Mouse (Mus musculus) CH12F3 (cell line): ENCODE results near the gene St3gal3.

Experiments used
- in situ Hi-C: fragments of 300-500 bp; cut with MboI; formaldehyde crosslinking; loops from 2 replicates; pipeline ENCODE4 v1.14.3; 2020; ENCODE audit warnings: low sequenced_read_pairs

Gene St3gal3

DNA sequence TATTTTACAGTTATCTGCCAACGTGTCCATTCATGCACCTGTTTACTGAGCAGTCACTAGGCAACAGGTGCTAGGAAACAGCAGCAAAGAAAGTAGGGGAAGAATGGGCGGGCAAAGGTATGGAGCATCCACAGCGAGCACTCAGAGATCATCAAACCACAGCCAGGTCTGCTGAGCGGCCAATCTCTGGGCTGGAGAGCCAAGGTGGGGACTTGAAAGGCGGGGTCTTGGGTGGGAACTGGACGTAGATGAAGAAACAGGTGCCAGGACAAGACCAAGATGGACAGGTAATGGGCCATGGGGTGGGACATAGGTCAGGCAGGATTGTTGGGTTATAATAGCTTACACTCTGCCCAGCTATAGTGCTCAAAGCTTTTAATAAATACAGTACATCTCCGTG, 109.3 kb downstream of the St3gal3 start:
- in situ Hi-C loops: no loop called here

DNA sequence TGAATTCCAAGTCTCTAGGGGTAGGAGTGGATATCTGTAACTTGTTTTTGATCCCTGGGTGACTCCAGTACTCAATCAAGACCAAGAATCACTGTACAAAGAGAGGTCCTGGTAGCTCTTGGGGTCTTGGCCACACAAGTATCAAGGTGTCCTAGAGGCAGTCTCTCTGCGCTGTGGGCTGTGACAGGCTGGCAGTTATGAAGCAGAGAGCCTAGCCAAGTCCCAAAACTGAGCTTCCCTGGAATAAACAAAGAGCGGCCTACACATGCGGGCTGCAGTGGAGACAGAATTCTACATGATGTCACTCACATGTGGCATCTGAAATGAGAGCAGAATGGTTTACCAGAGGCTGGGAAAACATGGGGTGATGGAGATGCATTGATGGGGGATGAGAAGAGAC, 111.9 kb downstream of the St3gal3 start:
- in situ Hi-C loops: no loop called here

DNA sequence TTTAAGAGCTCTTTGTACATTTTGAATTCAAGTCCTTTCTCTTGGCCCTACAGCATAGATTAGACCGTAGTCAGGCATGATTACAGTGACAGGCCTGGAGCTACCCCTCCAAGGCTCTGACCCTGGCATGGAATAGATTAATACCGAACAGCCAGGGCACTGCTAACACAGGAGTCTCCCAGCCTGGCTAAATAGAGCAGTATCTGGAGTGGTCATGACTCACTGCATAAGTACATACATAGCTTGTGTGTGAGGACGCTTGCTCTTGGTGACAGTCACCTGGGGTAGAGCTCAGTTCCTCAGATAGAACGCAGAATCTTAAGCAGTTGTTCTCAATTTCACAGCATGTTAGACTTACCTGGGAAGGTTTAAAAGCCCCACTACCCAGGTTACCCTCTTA, 112.3 kb downstream of the St3gal3 start:
- in situ Hi-C loops: no loop called here

DNA sequence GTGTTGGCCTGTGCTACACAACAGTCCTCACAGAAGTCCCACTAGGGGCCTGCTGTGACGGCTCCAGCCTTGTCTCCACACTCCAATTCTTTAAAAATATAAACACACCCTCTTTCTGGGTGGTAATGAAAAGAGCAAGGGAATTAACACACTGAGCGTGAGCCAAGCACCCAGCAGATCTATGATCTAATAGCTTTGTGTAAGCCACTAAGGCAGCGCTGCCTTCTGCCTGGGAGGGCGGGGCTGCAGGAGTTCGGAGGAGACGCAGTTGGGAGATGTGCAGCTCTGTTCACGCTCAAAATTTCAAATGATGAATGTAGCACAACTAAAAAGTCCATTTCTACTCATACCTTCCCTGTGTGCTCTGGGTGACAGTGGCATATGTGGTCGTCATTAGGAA, 115.1 kb downstream of the St3gal3 start:
- in situ Hi-C loops: no loop called here

DNA sequence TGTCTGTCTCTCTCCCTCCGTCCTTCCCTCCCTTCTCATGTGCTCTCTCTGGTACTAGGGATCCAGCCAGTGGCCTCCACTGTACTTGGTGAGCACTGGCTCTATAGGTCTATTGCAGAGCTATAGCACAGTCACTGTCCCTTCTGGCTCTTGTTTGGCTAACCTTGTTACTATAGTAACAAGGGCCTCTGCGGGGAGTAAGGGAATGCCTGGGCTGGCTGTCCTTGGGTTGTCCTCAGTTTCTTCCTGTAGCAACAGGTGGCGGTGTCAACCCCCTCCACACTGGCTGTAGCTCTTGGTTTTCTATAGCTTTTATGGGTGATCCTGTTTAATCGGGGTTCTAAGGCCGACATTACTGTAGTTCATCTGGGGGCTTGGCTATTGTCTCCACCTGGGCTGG, 115.5 kb downstream of the St3gal3 start:
- in situ Hi-C loops: no loop called here

DNA sequence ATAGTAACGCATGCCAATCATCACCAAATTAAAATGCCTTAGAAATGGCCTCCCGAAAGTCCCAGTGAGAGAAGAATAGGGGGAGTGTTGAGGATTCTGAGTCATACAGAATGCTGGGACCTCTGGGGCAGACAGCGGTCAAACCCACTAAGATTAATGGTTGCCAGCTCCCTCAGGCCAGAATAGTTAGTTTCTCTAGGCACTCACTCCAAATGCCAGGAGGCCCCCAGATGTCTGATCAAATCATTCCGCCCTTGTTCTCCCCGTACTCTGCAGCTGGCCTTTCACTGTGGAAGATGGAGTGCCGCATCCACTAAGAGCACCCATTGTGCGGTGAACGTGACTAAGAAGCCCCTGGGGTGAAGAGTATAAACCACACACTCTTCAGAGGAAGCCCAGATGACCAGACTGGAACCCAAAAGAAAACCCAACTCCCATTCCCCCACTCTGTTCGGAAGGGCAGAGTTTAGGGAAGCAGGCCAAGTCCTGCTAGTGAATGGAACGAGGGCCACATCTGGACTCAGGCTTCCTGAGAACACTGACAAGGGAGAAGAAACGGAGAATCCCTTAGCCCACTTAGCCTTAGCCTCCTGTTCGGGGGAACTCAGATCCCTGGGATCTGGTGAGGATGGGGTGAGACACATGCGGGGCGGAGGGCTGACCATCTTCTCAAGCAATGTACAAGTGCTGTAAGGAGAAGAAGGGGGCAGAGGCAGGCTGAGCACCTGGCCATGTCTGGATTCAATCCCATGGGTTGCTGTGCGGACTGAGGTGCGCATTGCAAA, 117.5 kb downstream of the St3gal3 start:
- in situ Hi-C loops: no loop called here

DNA sequence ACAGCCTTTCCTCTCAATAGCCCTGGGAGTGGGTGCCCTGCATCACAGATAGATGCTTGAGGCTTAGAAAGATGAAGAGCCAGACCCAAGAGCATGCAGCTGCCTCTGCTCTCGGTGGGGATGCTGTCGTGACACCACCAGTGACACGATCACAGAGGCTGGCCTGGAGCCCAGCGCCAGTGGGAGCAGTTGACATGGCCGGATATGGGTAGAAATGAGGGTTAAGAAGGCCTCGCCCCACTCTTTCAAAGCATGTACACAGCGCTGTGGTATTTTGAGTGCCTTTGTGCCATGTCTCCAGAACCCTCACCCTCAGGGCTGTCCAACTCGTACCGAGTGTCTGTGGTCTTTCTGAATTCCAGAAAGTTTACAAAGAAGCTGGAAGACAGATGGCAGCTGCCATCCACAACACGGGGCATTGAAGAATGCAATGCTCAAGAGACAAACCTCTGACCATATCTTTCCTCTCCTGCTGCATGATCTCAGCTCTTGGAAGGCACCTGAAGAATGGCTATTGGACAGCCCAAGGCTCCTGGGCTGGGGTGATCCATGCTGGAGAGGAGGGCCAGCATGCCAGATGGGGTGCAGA, 118.3 kb downstream of the St3gal3 start:
- in situ Hi-C loops: no loop called here

DNA sequence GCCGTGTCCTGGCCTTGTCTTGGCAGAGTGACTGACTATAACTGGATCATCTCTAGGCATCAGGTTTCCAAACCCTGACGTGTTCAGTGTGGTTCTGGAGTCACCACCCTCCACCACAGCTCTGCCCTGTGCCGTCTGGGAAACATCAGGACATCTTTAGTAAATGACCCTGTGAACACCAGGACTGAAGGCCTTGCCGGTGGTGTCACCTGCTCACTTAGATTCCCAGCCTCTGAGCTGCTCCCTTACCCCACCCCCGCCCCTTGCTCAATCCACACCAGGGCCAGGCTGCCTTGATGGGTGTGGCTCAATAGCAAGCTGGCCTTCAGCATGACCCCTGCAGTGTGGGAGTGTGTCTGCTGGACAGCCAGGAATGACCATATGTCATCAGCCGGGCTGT, 119.1 kb downstream of the St3gal3 start:
- in situ Hi-C loops: no loop called here

DNA sequence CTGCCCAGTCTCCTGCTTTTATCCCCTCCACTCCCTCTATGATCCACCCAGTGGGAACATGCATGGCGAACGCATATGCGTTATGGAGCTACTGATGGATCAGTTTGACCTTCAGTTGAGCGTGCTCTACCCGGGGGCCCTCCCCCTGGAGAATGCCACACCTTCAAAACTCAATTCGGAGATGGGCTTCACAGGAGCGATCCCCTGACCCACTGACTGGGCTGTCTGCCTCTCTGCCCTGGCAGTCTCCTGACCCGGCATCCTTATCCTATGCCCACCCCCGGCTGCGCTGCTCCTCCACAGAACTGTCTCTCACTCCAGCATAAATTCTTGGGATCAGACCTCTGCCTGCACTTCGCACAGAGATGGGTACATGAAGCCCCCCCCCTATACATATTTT, 119.6 kb downstream of the St3gal3 start:
- in situ Hi-C loops: no loop called here

DNA sequence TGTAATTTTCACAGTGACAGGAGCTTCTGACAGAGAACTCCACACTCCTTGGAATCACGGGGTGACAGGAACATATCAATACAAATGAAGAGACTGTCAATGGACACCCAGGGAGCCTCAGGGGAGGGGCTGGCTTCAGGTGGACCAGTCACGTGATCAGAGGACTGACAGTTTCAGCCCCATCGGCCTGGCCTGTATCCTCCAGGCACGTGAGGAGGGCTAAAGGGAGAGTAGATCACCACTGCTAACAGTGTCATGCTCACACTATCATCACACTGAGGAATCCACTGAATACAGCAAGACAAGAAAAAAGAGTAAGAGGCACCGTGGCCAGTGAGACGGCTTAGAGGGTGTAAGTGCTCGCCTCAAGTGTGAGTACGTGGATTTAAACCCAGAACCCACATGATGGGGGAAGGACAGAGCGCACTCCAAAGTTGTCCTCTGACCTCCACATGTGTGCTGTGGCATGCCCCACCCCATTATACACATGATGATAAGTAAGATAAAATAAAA, 124.0 kb downstream of the St3gal3 start:
- in situ Hi-C loops: no loop called here

DNA sequence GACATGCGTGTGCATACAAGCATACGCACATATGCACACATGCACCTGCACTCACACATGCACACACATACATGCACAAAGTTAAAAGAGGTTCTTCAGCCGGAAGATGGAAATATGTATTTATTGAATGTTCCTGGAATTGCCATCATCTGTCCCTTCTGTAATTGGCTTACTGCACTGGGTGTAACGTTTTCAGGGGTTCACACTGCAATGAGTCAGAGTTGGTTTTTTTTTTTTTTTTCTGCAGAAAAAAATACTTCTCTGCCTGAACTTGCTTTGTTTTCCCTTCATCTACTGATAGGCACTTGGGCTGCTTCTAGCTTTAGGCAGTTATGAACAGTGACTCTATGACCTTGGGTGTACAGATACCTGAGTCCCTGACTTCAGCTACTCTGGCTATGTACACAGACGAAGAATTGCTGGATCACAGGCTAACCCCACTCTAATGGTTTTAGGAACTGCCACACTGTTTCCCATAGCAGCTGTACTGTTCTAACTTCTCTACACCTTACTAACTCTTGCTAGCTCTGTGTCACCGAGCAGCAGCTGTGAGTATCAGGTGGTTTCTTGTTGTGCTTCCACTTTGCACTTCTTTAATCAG, 126.2 kb downstream of the St3gal3 start:
- in situ Hi-C loops: no loop called here

DNA sequence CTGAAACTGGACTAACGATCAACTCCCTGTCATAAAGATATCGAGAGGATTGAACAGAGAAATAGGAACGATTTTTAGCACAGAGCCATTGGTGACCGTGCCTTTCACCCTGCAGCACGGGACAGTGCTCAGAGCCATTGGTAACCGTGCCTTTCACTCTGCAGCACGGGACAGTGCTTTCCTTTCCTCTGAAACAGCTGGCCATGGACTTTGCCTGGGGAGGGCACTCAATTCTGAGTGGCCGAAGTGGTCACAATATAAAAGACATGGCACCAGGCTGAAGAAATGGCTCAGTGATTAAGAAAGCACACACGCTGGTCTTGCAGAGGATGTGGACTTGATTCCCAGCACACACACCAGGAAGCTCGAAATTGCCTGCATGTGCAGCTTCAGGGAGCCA, 133.4 kb downstream of the St3gal3 start:
- in situ Hi-C loops: no loop called here

DNA sequence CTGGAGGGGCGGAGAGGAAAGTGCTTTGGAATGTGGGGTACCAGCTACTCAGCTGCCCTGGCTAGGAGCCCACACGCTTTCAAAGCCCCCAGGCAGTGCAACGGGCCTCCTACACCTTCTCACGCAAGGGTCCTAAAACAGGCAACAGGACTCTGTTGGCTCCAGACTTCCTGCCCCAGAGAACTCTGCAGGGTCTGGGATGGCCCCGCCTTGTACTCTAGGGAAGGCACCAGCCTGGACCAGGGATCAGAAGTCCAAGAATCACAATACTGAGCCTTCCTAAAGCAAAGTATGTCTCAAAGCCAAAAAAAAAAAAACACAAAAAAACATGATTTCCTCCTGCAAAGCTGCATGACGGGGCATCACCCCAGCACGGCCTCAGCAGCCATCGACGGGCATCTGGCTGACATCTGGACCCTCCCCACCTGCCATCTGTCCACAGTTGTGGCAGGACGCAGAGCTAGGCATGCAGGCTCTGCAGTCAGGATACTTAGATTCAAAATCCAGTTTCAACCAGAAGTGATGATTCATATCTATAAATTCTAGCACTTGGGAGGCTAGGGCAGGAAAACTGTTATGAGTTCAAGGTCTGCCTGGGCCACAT, 134.0 kb downstream of the St3gal3 start:
- in situ Hi-C loops: no loop called here

DNA sequence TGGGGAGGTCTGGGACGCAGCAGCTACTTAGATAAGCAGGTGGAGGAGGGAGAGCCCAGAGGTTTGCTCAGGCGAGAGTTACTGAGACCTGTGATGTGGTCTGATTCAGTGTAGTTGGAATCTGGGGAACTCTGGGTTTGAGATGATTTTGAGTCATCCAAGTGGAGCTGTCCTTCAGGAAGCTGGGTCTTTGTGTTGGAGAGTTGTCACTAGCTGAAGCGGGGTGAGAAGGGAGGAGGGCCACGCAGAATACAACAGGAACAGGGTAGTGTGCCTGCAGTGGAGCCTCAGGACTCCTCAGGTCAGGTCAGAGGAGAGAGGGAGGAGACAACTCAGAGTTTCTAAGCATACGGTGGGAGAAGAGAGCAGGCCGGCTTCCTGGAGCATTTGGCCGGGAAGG, 134.8 kb downstream of the St3gal3 start:
- in situ Hi-C loops: no loop called here

DNA sequence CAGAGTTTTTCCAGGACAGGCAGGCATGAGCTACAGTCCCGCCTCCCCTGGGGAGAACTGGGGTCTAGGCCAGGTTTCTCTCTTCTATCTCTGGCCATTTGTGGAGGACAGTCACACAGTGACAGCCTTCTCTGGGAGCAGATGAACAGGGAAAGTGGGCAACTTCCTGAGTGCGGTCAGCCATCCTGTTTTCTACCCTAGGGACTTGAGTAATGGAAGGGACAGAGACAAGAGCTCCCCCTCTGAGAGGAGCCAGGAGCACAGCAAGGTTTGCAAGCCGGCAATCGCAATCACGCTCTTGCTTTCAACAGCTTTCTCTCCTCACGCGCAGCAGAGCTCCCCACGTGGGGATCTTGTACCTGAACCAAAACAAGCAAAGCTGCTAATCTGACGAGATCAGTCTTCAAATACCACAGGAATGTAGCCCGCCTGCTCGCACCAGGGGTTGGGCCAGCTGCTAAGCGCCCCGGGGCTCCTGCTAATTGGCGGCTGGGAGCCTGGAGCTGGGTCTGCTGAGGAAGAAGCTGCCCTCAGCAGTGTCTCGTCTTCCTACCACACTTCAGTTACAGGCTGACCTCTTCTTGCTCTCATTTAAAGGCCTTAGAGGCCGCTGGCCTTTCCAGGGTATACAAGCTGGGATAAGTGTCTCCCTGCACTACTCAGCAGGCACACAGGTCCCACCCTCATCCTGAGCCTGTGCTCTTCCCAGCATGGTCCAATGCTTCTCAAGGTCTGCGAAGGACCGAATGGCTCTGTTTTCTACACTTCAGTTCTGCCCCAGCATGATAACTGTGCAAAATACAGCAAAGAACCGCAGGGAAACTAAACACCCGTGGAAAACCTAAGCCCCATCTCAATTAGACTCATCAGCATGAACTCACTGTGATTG, 137.1 kb downstream of the St3gal3 start:
- in situ Hi-C loops: no loop called here

DNA sequence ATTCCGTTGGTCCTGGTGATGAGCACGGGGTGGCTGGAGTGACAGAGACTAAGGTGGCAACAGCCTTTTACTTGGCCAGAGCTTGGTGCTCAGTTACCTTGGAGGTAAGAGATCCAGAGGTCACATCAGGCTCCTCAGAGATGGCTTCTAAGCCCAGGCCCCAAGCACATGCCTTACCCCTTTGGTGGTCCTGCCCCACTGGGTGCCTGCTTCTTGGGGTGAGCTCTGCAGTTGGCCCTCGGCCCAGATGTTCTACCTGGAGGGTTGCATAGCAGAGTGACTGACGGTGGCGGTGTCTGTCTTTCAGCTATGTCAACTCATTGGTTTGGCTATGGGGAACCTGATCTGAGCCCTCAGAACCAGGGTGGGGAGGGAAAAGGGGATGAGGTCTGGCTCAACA, 138.0 kb downstream of the St3gal3 start:
- in situ Hi-C loops: no loop called here

DNA sequence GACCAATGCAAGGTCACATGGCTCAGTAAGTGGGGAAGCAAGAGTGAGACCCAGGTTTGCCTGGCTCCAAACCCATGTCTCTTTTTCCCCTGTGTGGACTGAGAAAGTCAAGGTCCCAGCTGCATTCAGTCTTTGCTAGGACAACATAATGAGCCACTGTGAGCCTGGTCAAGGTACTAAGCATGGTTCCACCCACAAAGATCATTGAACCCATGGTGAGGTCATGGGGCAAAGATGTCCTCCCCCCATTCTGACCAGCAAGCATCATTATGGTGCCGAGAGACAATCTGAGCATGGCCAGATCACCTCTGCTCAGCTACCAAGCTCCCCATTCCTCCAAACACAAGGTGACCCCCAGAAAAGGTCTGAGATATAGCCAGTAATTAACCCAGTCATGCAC, 139.3 kb downstream of the St3gal3 start:
- in situ Hi-C loops: no loop called here

DNA sequence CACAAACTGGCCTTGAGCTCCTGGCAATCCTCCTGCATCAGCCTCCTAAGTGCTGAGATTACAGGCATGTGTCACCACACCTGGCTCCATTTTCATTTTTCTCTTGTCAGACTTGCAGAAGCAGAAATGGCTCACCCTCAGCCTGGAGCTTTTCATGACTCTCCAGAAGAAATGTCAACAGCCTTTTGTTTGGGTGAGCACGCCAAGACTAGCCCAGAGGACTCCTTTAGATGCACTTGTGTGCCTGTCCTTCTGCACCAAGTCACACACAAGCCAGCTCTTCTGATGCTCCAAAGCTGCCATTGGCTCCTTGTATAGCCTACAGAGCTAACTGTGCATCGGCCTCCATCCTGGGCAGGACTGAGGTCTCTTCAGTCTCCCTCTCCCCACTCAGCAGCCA, 141.3 kb downstream of the St3gal3 start:
- in situ Hi-C loops: no loop called here

DNA sequence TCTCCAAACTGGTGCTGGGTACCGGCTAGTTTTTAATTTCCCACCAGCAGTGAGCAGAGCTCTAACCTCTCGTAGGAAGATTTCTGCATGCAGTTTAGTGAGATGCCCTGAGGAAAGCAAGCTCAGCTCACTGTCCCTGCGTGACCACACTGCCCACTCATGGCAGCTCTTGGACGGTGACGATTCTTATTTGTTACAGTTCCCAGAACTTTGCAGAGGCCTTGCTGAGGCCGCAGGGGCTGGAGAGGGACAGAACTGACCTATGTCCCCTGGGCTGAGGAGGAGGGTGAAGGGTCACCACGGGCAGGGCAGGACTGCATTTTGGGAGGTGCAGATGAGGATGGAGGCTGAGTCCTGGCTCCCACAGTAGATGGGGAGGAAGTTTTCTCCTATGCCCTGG, 141.8 kb downstream of the St3gal3 start:
- in situ Hi-C loops: no loop called here

DNA sequence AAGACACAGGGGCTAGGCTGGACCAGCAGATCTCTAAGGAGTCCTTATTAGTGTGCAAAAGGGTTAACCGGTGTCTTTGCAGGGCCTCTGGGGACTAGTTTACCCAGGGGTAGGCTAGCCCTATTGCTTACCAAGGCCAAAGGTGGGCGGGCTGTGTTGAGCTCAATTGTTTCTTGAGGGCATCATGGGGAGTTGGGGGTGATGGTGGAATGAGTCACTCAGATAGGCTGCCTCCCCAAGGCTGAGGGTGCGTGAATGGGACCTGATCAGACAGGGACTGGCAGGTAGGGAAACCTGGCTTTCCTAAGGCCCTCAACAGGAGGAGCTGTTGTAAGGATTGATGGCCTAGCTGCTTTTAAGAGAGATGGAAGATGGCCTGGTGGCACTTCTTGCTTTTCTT, 142.7 kb downstream of the St3gal3 start:
- in situ Hi-C loops: no loop called here
